Mouse (Mus musculus) midbrain, postnatal 0 days (tissue): Measurements from ENCODE around the gene Ears2. TPM values are rescaled to one million over a fixed set of nuclear protein-coding genes. Genes with fewer than 3 reads are reported as not detected.

Source experiments
- ATAC-seq: fragments of 200-750 bp; cut with Nextera tagmentation; 2 replicates; pipeline ENCODE4 v1.8.0; 2017; ENCODE audit warnings: moderate number of reproducible peaks, mild to moderate bottlenecking, moderate TSS enrichment, moderate library complexity; ENCODE audit not compliant: low FRiP score
- DNase-seq: peaks from one replicate; pipeline ENCODE4 v3.0.0-alpha.2; 2015; ENCODE audit warnings: low spot score
- H3K27ac ChIP-seq: fragments of 300-500 bp; sonication (generic); 2 replicates; pipeline ENCODE4 v1.5.1; 2014; ENCODE audit warnings: low read depth, mild to moderate bottlenecking, low read length, mixed read lengths
- H3K27me3 ChIP-seq: fragments of 300-500 bp; sonication (generic); 2 replicates; pipeline ENCODE4 v1.6.1; 2014; ENCODE audit warnings: low read length, control low read depth, mixed read lengths; ENCODE audit not compliant: insufficient read depth
- H3K36me3 ChIP-seq: fragments of 300-500 bp; sonication (generic); 2 replicates; pipeline ENCODE4 v1.6.1; 2014; ENCODE audit warnings: low read length, control low read depth, mixed read lengths; ENCODE audit not compliant: insufficient read depth
- H3K4me1 ChIP-seq: fragments of 300-500 bp; sonication (generic); 2 replicates; pipeline ENCODE4 v1.6.1; 2014; ENCODE audit warnings: mild to moderate bottlenecking, control low read depth, antibody characterized with exemption, low read length, mixed read lengths; ENCODE audit not compliant: insufficient read depth
- H3K4me2 ChIP-seq: fragments of 300-500 bp; sonication (generic); 2 replicates; pipeline ENCODE4 v1.6.1; 2014; ENCODE audit warnings: low read depth, mild to moderate bottlenecking, low read length, mixed read lengths; ENCODE audit not compliant: poor library complexity, severe bottlenecking
- H3K4me3 ChIP-seq: fragments of 300-500 bp; sonication (generic); 2 replicates; pipeline ENCODE4 v1.5.1; 2014; ENCODE audit warnings: low read depth, mild to moderate bottlenecking, low read length, moderate library complexity
- H3K9ac ChIP-seq: fragments of 300-500 bp; sonication (generic); replicated peaks from 2 replicates; pipeline ENCODE4 v1.6.1; 2014; ENCODE audit warnings: mild to moderate bottlenecking, low read length, moderate library complexity, mixed read lengths; ENCODE audit not compliant: poor library complexity, severe bottlenecking
- H3K9me3 ChIP-seq: fragments of 300-500 bp; sonication (generic); 2 replicates; pipeline ENCODE4 v1.6.1; 2016; ENCODE audit warnings: low read length, control low read depth
- CTCF ChIP-seq: IDR thresholded peaks from 2 replicates; pipeline ENCODE4 v1.5.1; 2016; ENCODE audit warnings: antibody characterized with exemption, mild to moderate bottlenecking
- WGBS: fragments of 180-500 bp; shearing (Covaris S2); extraction: QIAGEN DNeasy Blood & Tissue Kit; methylation state at CpG from one replicate; pipeline ENCODE4 v1.1.7; 2014; 5-methylcytosine and 5-hydroxymethylcytosine counted together
- polyA plus RNA-seq: library from polyadenylated mRNA; unstranded; fragments of >200 nt; fragmentation: Nextera tagmentation; extraction: Ambion mirVana; gene quantifications from 2 replicates; pipeline ENCODE4 v1.2.1, GENCODE M21; 2015
- total RNA-seq: library from RNA; depleted of rRNA; stranded (reverse); fragments of >200 nt; gene quantifications from 2 replicates; pipeline ENCODE4 v1.2.3, GENCODE M21; 2014

Ears2 gene
- total and polyA plus RNA-seq, 2 experiments from 2014 or later, result 7.5 to 15.3 TPM

GRCm38 (mm10) chr7:122074374-122074773, 7.3 kb upstream of the Ears2 start:
- no peak overlapping the region for H3K27ac ChIP-seq
- H3K9me3 ChIP-seq, result no peaks in the 10 kb centered on the region
- no peaks in the 10 kb centered on the region for H3K4me1 ChIP-seq
- H3K36me3 ChIP-seq, result peaks cover 64% of the 10 kb centered on the region
- no peak for TF ChIP-seq CTCF
- no peak overlapping the region for H3K9ac ChIP-seq
- ATAC-seq (no peak), DNase-seq (no peak)
- H3K4me3 ChIP-seq, result no peak overlapping the region
- WGBS, result 81% methylated on average over 3 of the region's 3 CpGs
- H3K4me2 ChIP-seq, result no peak overlapping the region
- H3K27me3 ChIP-seq, result no peaks in the 10 kb centered on the region

DNA sequence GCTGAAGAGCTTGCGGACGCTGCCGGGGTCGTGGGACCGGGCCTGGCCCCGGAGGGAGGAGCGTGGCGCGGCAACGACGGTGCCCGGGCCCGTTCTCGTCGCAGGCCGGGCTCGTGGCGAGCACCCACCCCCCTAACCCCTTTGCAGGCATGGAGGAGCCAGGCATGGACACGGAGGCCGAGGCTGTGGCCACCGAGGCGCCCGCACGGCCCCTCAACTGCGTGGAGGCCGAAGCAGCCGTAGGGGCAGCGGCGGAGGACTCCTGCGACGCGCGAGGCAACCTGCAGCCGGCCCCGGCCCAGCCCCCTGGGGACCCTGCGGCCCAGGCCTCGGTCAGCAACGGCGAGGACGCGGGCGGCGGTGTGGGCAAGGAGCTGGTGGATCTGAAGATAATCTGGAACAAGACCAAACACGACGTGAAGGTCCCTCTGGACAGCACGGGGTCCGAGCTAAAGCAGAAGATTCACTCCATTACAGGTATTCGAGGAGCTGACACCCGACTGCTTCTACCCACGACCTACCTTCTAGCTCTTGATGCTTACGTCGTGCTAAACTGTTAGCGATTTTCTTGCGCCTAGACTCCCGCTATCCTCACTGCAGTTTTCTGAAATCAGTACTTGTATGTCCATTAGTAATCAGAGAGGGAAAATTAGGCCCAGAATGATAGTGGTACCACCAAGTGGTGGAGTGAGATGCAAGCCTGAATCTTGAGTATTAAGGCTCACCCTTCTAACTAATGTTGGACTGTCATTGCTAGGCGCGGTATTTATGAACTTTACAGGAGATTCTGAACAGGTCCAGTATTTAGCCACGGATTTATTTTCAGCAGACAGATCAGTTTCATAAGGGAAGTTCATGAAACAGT, 686 bp upstream of the Ears2 start:
- peak; percentile 7 for DNase-seq
- H3K9me3 ChIP-seq, result no peaks in the 10 kb centered on the region
- H3K27me3 ChIP-seq, result no peaks in the 10 kb centered on the region
- peak; percentile 51 for TF ChIP-seq CTCF
- H3K4me1 ChIP-seq, result peaks cover 12% of the 10 kb centered on the region; the same call in 1 of the 2 replicates
- 1% methylated on average over 46 of the region's 58 CpGs for WGBS
- peak overlapping the region; percentile 99 for H3K4me3 ChIP-seq
- H3K27ac ChIP-seq, result peak overlapping the region; percentile 93
- ATAC-seq, result peak; percentile 39
- peak overlapping the region; percentile 96 for H3K9ac ChIP-seq
- peak overlapping the region; percentile 62 for H3K4me2 ChIP-seq
- H3K36me3 ChIP-seq, result peaks cover 21% of the 10 kb centered on the region

DNA sequence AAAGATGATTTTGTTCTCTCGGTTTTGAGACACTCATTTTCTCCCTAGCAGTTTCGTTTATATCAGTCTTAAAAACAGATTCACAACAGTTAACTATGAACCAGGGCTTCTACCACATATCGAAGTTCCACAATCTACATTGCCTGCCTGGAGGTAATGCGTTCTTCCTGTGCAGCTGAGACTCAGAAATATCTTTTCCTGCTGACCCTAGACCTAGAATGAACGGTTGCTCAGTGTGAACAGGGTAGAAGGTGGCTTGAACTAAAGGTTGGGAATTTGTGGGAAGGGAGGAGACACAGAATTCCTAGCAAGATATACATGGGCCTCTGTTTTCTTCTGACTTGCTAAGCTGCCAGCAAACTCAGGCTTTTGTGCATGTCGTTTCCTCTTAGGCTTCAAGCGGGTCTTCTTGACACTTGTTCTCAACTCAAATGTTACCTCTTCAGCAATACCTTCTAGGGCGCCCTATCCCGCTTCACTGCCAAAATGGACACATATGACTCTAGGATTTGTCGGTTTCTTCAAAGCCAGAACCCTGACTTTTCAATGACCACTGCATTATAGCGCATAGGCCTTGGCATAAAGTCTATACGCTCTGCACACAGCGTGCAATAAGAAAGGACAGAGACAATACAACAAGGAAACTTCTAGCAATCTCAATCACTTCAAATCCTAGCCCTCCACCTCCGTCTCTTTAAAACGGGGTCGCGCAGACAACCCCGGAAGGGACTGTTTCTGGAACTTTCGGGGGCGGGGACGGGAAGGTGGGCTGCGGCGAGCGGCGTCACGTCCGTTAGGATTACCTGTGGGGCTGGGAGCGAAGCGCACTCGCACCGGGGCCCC, 740 bp downstream of the Ears2 start:
- H3K27me3 ChIP-seq, result no peaks in the 10 kb centered on the region
- H3K9me3 ChIP-seq, result no peaks in the 10 kb centered on the region
- DNase-seq (no peak), ATAC-seq (no peak)
- H3K27ac ChIP-seq, result peak overlapping the region; percentile 93
- H3K9ac ChIP-seq, result peak overlapping the region; percentile 96
- H3K4me3 ChIP-seq, result peak overlapping the region; percentile 99
- H3K4me2 ChIP-seq, result peak overlapping the region; percentile 82
- peaks cover 12% of the 10 kb centered on the region; the same call in 1 of the 2 replicates for H3K4me1 ChIP-seq
- 19% methylated on average over 31 of the region's 31 CpGs for WGBS
- peaks cover 8% of the 10 kb centered on the region for H3K36me3 ChIP-seq
- no peak for TF ChIP-seq CTCF

DNA sequence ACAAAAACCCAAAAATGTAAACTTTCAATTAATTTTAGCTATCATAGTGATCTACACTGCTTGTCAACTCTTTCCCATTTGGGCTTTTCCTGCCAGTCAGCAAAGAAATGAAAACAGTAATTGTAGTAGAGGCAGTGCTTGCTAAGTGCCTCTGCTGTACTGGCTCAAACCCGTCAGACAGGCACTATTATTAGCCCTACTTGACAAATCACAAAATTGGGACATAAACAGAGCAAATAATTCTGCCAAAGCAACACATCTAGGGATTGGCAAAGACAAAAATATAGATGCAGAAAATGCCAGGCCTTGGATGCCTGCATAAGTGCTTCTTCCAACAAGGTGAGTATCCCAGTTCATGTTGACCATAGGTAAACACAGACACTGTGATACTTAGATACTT, 1.4 kb downstream of the Ears2 start:
- H3K36me3 ChIP-seq, result peaks cover 9% of the 10 kb centered on the region
- no peak overlapping the region for H3K27ac ChIP-seq
- no peak overlapping the region for H3K9ac ChIP-seq
- H3K4me1 ChIP-seq, result peaks cover 12% of the 10 kb centered on the region; the same call in 1 of the 2 replicates
- ATAC-seq (no peak), DNase-seq (no peak)
- H3K9me3 ChIP-seq, result no peaks in the 10 kb centered on the region
- 0 out of 2 replicates have a peak overlapping the region, but pooled peaks have one; percentile 99 for H3K4me3 ChIP-seq
- no peak for TF ChIP-seq CTCF
- no peaks in the 10 kb centered on the region for H3K27me3 ChIP-seq
- 82% methylated on average over 1 of the region's 1 CpGs for WGBS
- H3K4me2 ChIP-seq, result no peak overlapping the region; the same call in 1 of the 2 replicates

GRCm38 (mm10) chr7:122056633-122057032, 10.4 kb downstream of the Ears2 start:
- 93% methylated on average over 5 of the region's 5 CpGs for WGBS
- no peaks in the 10 kb centered on the region for H3K27me3 ChIP-seq
- no peak overlapping the region for H3K4me2 ChIP-seq
- no peak overlapping the region for H3K4me3 ChIP-seq
- DNase-seq (no peak), ATAC-seq (no peak)
- no peak overlapping the region for H3K9ac ChIP-seq
- H3K4me1 ChIP-seq, result no peaks in the 10 kb centered on the region
- no peaks in the 10 kb centered on the region for H3K9me3 ChIP-seq
- no peak for TF ChIP-seq CTCF
- H3K27ac ChIP-seq, result no peak overlapping the region
- peaks cover 16% of the 10 kb centered on the region; the same call in 1 of the 2 replicates for H3K36me3 ChIP-seq
